Mouse (Mus musculus) adrenal gland, postnatal 36 days (tissue): ENCODE data around the gene Cenpo. TPM values are rescaled to one million over a fixed set of nuclear protein-coding genes. Genes with fewer than 3 reads are reported as not detected.
A peak's percentile ranks its signal among the peaks of the same experiment; 100 is the strongest.

Experiments used
- DNase-seq, 2 experiments: peaks; one replicate each; pipeline ENCODE4 v3.0.0; 2021; ENCODE audit warnings: mixed read lengths in 1 of 2
- total RNA-seq, 2 experiments: library from RNA; stranded (reverse); gene quantifications; 2 replicates each; pipeline ENCODE4 v1.2.3; 2021

Cenpo gene
- total RNA-seq, 2 experiments from 2014 or later: 8.1 to 8.7 TPM

DNA sequence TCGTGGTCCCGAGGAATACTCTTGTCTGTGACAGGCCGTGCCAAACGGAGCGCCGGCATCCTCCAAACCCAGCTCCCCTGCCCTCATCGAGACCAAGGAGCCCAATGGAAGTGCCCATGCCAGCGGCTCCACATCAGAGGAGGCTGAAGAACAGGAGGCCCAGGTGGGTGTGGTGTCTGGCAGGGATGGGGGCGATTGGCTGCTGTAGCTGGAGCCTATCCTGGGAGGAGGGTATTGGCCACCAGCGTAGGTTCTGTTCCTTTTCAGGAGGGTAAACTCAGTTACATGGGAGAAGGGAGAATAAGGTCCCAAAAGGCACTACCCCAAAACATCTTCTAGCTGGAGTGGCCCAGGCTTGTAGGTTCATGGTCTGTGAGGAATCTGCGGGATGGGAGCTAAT, 34.8 kb downstream of the Cenpo start:
- no peak for DNase-seq

DNA sequence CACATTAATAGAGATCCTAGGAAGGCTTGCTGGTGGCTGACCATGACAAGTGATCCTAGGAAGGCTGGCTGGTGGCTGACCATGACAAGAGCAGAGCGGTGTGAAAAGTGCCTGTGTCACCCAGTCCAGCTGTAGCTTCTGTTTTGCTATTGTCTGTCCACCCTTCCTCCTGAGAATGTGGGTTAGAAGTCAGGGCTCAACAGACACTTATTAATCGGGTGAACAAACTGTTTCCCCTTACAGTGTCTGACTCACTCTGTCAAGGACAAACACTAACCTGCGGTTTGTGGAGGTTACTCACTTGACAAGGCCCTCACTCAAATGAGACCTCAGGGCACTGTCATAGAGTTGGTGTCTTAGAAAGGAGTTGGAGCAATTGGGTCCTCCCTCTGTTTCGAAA, 35.4 kb downstream of the Cenpo start:
- DNase-seq: peak; percentile 33 to 51

DNA sequence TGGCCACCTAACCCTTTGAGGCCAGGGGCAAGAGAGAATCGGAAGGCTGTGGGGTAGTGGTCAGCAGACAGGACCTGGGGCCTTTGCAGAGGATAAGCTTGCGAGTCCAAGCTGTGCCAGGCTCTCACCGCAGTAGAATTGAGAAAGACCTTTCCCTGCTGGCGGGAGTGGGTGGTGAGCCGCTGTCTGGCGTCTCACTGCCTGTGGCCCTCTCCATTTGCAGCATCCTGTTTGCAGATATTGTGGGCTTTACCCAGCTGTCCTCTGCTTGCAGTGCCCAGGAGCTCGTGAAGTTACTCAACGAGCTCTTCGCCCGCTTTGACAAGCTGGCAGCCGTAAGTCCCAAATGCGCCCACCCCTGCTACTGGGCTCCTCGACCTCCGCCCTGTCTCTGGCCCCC, 39.5 kb downstream of the Cenpo start:
- no peak for DNase-seq

DNA sequence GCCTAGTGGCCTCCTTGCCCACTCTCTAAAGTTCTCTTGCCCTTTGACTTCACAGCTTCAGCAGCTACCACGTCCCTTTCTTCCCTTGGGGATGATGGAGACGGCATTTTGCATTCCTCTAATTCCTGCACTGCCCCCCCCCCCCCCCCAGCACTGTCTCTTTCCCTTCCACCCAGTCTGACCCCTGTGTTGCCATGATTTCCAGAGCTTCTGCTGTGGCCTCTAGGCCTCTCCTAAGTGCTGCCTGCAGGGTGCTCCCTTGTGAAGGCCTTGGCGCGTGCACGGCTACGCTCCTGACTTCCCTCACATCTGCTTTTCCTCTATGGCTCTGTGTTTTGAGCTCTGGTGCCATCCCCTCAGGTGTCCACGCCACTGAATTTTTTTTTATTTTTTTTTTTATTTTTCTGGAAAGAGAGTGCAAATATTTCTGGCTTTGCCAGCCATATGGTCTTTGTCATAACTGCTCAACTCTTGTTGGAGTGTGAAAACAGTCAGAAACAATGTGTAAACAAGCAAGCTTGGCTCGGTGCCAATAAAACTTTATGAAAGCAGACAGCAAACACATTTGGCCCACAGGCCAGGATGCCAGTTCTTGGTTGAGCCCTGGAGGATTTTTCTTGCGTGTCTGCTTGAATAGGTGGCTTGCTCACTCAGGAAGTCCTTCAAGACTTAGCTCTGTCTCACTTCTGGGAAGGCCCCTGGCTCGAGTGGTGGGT, 40.9 kb downstream of the Cenpo start:
- no peak for DNase-seq

DNA sequence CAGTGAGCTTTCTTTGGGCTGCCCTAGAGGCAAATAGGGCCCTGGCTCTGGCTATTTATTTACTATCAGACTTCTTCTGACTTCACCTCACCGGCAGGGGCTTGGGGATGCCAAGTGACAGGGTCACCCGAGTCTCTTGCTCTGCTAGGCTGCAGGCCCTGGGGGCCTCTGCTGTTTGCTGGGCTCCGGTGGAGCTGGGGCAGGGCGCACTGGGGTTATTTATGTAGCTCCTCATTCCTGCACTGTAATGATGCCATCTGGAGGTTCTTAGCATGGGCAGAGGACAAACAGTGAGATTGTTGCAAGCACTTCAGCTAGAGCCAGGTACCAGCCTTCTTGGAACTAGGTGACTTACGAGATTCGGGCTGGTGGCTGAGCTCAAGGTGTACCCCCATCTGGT, 41.6 kb downstream of the Cenpo start:
- DNase-seq: no peak

DNA sequence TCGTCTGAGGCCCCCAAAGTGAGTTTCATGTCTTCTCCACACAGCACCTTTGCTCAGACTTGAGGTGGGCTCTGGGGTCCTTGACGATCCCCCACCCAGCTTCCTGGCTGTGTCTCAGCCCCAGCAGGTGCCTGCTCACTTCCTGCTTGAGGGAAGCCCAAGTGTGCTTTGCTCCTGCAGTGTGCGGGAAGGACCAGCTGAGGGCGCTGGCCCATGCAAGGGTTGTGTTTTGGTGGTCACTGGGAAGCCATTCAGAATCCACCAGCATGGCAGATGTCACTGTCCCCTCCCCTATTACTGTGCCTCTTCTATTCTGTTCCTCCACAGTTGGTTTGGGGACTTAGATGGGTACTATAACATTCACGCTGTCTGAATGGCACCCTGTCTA, 45.0 kb downstream of the Cenpo start:
- no peak for DNase-seq

DNA sequence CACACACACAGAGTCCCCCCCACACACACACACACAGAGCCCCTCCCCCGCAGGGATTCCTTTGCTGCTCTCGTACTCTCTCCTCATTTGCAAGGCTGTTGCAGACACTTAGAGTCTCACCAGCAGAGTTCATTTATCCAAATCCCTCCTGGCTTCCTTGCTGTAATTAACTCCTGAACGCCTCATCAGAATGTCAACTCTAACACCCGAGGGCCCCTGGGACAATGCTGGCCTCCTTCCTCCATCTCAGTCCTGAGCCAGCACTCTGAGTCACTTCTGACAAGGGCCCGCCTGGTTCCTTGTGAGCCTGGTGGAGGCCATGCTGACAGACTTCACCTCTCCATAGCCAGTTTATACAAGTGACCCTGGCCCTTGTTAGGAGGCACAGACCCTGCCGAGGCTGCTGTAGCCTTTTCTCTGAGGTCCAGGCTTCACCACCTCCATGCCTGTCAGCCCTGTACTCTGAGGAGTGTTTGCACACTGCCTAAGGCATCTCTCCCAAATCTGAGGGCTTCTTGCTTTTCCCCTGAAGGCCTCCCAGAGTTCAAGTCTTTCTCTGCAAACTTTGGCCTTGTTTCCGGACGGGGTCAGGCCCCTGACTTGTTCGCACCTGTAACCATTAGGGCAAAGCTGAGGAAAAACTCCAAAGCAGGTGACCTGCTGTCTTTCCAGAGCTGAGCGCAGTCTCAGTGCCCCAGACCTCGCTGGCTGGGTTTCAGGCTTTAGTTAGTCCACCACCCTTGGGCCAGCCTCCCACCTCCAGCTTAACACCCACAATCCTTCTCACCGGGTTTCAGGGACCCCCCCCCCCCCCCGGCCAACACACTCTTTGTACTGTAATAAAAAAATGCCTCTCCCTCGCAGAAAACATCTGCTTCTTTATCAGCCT, 45.7 kb downstream of the Cenpo start:
- DNase-seq: peak; percentile 77 to 85

DNA sequence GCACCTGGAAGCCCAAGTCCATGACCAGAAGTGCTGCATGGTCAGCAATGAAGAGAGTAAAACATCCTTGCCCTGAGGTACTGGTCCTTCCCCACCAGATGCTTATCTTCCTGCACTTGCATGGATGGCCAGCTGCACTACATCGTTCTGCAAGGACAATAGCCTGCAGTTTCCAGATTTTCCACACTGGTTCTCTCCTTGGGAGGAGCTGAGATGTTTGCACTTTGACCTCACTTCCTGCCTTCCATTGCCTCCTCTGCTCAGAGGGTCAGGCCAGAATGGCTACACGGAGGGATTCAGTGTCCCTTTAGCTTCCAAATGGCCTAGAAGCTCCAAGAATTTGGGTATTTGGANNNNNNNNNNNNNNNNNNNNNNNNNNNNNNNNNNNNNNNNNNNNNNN, 49.4 kb downstream of the Cenpo start:
- DNase-seq: no peak

DNA sequence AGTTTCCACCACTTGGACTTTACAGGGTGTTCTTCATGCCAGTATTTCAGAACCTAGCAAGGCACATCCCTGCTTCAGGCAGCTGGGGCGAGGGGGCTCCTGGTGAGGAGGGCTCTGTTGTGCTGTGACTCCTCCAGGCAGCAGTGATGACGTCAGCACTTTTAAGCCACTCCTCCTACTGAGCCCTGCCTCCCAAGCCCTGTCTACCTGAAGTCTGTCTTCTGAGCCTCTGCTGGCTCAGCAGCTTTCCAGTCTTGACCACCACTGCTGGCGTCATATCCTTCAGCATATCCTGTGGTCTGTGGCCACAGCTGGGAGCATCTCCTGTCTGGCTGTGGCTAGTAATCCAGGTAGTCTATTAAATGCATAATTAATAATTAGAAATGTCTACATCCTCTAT, 53.6 kb downstream of the Cenpo start:
- DNase-seq: no peak

DNA sequence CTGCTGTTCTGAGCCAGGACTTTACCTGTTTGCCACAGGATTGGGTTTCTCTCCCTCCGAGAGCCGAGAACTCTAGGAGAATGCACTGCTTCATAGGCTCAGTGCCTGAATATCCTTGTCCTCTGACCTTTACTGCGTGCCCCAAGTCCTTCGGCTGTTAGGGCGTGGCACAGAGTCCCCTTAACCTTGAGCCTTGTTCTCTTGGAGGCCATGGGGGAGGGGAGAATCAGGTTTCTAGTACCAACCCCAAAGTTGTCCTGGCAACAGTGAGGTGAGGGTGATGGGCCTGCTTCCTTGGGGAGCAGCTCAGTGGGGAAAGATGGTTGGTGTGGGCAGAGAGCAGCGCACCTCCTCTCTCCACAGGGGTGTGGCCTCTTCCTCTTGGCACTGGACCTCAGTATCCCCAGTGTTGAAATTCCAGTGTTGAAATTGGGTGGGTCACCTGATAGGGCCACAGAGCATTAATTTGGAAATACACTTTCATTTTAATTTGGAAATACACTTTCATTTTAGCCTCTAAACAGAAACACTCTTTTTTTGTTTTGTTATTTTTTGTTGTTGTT, 54.3 kb downstream of the Cenpo start:
- DNase-seq: peak in 1 of 2 experiments; percentile 33

DNA sequence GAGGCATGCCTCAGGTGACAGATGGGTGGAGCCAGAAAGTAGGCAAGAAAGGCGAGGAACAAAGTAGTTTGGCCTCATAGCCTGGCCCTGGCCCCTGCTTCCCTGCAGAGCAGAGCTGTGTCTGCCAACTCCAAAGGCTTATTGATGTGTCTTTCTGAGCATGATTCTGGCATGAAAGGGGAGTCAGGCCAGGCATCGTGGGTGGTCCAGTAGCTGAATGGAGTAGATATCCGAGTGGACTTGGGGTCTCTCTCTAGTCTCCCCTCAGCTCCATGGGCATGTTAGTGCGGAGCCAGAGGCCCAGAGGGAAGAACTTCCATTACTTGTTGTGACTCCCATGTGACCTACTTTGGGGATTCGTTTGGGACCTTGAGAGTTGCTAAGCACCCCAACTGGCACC, 55.3 kb downstream of the Cenpo start:
- DNase-seq: no peak

DNA sequence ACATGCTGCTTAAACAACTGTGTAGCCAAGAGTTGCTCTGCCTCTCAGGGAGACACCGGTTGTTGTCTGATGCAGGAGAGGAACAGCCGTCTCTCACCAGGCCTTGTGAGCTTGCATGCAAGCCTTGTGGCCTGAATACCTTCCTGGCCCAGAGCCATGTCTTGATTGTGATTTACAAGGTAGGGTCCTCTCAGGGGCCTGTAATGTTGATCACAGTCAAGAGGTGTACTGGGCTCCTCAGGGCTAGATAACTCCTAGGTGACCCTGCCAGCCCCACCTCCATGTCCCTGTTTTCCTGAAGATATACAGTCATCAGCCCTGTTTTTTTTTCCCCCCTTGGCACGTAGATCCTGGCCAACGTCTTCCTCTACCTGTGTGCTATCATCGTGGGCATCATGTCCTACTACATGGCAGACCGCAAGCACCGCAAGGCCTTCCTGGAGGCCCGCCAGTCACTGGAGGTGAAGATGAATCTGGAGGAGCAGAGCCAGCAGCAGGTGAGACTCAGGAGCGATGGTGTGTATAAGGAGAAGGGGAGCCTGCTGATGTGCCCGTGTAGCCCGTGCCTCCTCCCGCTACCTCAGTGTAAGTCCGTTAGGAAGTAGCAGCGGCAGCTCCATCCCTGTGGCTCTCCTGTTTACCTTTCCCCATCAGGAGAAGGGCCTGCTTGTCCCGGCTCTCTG, 60.8 kb downstream of the Cenpo start:
- no peak for DNase-seq

DNA sequence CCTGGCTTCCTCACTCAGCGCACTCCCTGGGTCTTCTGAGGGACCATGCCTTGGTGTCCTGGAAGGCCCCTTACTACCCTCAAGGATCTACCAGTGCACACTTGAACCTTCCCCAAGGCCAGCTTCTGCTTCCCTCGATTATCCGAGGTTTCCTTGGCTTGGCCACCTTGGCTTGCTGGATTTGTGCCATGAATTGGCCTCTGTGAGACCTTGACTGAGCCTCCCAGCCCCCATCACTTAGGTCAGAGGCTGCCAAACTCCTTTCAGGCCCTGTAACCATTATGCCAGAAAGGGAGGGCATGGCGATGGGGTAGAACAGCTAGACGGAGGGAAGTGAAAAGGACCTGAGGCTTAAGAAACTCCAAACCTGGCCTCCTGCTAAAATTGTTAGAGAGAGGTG, 64.5 kb downstream of the Cenpo start:
- DNase-seq: peak; percentile 28 to 55

DNA sequence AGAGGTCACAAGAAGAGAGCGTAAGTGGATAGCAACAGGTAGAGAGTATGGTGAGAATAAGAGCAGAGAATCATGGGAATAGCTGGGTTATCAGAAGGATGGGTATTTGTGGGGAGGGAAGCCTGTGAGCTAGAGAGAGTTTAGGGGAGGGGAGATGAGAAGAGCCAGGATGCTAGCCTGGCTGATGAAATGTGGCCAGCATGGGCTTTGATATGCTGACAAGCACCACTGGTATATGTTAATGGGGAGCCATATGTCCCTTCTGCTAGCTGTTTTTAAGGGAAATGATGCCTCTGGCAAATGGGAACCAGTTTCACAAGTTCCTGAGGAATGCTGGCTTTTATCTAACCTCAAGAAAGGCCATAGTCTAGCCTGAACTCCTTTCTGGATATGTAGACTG, 65.0 kb downstream of the Cenpo start:
- DNase-seq: no peak

DNA sequence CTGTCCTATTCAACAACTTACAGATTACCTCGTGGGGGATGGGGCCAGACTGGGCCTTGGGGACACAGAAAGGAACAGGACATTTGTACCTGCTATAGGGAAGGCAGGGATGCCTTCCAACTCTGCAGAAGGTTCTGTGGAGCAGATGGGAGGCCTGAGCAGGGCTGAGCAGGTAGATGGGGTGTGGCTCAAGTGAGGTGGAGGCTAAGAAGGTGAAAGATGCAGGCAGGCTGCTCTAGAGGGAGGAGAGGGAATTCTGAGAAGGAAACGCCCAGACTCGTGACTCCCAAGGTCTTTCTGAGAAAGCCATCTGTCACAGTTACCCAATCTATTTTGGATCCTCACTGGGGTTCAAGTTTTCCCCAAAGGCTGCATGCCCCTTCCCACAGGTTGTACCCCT, 67.1 kb downstream of the Cenpo start:
- DNase-seq: no peak

DNA sequence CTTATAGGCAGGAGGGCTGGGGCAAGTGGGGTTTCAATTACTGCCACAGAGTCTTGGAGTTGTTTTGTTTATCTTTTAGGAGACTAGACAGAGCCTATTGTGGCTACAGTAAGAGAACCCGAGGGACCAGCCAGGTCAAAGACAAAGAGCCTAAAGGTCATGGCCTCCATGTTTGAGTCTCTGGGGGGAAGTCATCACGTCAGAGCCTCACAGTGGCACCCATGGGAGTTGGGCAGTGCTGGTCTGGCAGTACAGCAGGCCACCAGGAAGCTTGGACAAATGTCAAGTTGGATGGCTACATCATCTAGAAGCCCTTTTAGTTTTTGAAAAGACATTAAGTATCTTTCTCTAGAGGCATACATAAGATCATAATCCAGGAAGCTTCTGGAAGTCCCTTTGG, 71.2 kb downstream of the Cenpo start:
- DNase-seq: no peak

DNA sequence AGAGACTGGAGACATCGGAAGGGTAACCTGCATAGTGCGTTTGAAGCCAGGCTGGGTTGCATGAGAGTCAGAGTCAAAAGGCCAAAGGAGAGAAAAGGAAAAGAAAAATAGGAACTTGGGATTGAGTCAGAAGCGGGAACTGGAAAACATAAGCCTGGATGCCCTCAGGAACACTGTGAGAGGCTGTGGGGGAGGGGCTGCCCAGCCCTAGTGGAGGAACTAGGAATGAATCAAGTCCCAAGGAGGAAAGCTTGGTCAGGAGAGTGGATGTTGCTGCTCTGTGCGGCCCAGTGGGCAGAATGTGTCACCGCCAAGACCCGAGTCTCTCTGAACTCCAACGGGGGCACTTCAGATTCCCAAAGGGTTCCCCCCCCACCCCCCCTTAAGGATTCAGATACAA, 73.8 kb downstream of the Cenpo start:
- DNase-seq: peak in 1 of 2 experiments; percentile 38

DNA sequence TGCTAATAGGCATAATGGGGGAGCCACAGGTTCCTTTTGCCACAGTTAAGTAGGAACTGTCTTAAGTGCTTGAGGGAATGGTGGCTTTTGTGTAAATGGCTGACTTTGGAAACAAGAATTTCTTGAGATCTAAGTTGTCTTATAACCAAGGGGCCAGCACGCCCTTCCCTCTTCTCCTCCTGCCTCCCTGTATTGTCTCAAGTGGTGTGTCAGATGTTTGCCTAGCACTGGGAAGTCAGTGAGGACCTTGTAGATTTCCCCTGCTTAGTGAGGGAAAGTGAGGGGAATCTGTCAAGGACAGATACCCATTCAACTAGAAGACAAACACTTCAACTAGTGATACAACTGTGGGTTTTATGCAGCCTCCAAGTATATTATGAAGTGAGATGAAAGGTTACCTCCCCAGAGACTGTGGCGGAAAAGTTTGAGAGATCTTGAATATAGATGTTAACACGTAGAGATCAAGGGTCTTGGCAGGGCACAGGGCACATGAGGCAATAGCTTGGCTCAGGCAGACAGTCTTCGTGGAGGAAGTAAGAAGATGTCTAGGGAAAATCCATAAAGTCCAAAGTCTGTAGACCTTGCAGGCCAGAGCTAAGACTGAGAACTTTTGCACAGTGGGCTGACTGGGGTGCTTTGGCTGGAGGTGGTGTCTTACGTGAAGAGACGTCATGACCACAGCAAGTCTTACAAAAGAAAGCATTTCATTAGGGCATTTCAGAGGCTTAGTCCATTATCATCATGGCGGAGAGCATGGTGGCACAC, 75.0 kb downstream of the Cenpo start:
- peak in 1 of 2 experiments; percentile 31 for DNase-seq

DNA sequence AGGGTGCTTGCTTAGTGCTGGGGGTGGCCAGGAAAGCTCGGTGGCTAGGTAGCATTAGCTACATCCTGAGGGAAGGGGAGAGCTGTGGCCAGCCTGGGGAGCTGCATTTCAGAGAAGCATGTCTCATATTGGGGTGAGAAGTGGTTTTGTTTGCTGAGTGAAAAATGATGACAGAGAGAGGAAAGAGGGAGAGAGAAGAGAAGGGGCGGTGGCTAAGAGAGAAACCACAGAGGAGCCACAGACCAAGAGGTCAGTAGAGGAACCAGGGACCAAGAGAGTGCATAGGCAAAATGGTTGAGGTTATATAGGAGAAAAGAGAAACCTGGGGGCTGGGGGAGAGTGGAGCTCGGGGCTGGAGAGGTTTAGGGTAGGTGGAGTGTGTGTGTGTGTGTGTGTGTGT, 75.9 kb downstream of the Cenpo start:
- DNase-seq: no peak

DNA sequence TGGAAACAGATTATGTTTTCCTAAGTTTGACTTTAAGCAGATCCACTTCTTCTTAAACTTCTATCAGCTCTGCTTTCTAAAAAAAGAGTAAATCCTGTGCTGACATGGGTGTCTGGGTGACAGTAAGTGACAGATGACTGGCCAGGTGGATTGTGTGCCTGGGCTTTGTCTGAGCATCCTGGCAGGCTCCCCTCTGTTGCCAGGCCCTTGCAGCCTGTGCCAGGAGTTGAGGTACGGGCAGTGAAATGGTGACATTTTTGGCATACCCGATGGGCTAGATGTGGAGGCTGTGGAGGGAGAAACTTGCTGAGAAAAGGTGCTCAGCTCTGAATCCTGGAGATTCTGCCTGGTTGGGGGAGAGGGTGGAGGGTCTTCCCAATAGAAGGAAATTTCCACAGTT, 76.6 kb downstream of the Cenpo start:
- DNase-seq: no peak

DNA sequence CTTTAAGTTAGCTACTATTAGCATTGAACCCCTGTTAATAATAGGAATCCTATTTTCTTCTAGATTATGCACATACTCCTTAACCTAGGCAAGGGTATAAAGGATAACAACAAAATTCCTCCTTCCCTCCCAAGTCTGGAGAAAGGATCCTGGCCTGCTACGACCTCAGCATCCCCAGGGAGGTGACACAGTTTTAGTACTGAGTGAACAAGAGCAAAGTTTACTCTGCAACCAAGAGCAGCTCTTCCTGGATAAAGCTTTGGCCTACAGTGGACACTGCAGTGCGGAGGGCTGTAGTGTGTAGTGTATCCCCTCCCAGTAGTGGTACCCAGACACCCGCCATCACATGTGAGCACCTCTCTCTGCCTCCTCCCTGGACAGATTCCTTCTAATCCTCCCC, 82.1 kb downstream of the Cenpo start:
- peak in 1 of 2 experiments; percentile 37 for DNase-seq

DNA sequence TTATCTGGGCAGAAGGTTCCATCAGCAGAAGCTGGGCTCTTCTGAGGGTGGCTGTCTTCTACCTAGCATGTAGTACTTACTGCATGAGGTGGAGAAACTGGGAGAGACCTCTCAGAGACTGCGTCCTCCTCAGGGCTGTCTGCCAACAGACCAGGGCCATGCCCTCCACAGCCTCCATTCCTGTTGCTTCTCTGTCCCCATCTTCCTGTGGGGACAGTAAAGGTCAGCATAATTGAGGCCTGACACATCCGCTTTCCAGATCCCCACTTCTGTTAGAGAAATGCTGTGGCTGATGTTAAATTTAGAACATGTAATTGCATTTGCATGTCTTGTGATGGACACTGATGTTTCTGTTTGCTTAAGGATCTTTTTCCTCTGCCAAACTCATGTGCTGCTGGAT, 83.2 kb downstream of the Cenpo start:
- no peak for DNase-seq
